Mouse (Mus musculus) G1E (cell line): ENCODE results near the gene 4930507D05Rik. TPM values are rescaled to one million over a fixed set of nuclear protein-coding genes. Genes with fewer than 3 reads are reported as not detected.
"Not testable (repeated sequence)": the region's sequence is repeated elsewhere in the genome, so short reads cannot be mapped to it uniquely, and the experiment has no call there.

ENCODE experiments used
- ATAC-seq: 2 replicates; pipeline ENCODE4 v1.8.0; 2016; ENCODE audit warnings: mild to moderate bottlenecking; ENCODE audit not compliant: insufficient number of reproducible peaks, poor library complexity, low FRiP score, severe bottlenecking; ENCODE audit errors: extremely low read depth
- DNase-seq: peaks from one replicate; pipeline ENCODE4 v3.0.0; 2012; ENCODE audit warnings: low spot score
- H3K27me3 ChIP-seq: 2 replicates; pipeline ENCODE4 v1.6.1; 2012; ENCODE audit warnings: mild to moderate bottlenecking, low read length, inconsistent platforms; ENCODE audit not compliant: insufficient read depth
- H3K36me3 ChIP-seq: replicated peaks from 2 replicates; pipeline ENCODE3; 2012; ENCODE audit warnings: mild to moderate bottlenecking, inconsistent platforms
- H3K4me1 ChIP-seq: 2 replicates; pipeline ENCODE4 v1.6.1; 2012; ENCODE audit warnings: low read depth, low read length, inconsistent platforms, mixed read lengths; ENCODE audit not compliant: insufficient read depth
- H3K4me3 ChIP-seq: 2 replicates; pipeline ENCODE4 v1.5.1; 2012; ENCODE audit warnings: low read depth, mild to moderate bottlenecking, inconsistent platforms, low read length, moderate library complexity, mixed read lengths
- H3K9me3 ChIP-seq: replicated peaks from 2 replicates; pipeline ENCODE4 v1.6.1; 2012; ENCODE audit warnings: inconsistent platforms
- CTCF ChIP-seq: IDR thresholded peaks from 2 replicates; pipeline ENCODE4 v1.5.1; 2012; ENCODE audit warnings: low read depth, low read length, inconsistent platforms, mixed read lengths
- GATA1 ChIP-seq: IDR thresholded peaks from 2 replicates; pipeline ENCODE4 v1.6.1; 2012; ENCODE audit warnings: borderline replicate concordance, low read length, inconsistent platforms, mixed read lengths
- GATA2 ChIP-seq: IDR thresholded peaks from 2 replicates; pipeline ENCODE4 v1.6.1; 2012; ENCODE audit warnings: low read depth, low read length, inconsistent platforms, borderline replicate concordance
- POLR2AphosphoS5 ChIP-seq: IDR thresholded peaks from 2 replicates; pipeline ENCODE4 v1.6.1; 2012; ENCODE audit warnings: low read depth, low read length, inconsistent platforms; ENCODE audit not compliant: insufficient replicate concordance
- TAL1 ChIP-seq: conservative IDR thresholded peaks from 2 replicates; pipeline ENCODE4 v1.6.1; 2012; ENCODE audit warnings: low read depth, low read length, inconsistent platforms, mixed read lengths
- polyA plus RNA-seq: library from polyadenylated mRNA; stranded (reverse); fragments of >175 nt; gene quantifications from 2 replicates; pipeline ENCODE4 v1.2.3, GENCODE M21; 2012
- total RNA-seq, 2 experiments: library from RNA; stranded (forward) in 1 of 2; stranded (reverse) in 1 of 2; fragments of 200-1000 nt in 1 of 2; fragments of >200 nt in 1 of 2; fragmentation: Nextera tagmentation in 1 of 2; gene quantifications; 2 replicates each; pipeline ENCODE4 v1.2.3; 2014 to 2017

The 4930507D05Rik gene
- total and polyA plus RNA-seq, 3 experiments: 0.07 to 0.27 TPM; not detected in 1

GRCm38 (mm10) chr10:62488266-62488665 is 39.0 kb downstream of the 4930507D05Rik start:
- DNase-seq (no peak), ATAC-seq (no peak)
- peaks cover 3% of the 10 kb centered on the region for H3K36me3 ChIP-seq
- no peaks in the 10 kb centered on the region for H3K27me3 ChIP-seq
- H3K9me3 ChIP-seq: no peaks in the 10 kb centered on the region
- no peak overlapping the region for H3K4me3 ChIP-seq
- TF ChIP-seq POLR2AphosphoS5 (no peak), TAL1 (no peak), GATA1 (no peak), CTCF (no peak), GATA2 (no peak)
- H3K4me1 ChIP-seq: peaks cover 10% of the 10 kb centered on the region; the same call in 1 of the 2 replicates

- H3K36me3 ChIP-seq: not testable (repeated sequence)
Measured at GRCm38 (mm10) chr10:62491681-62492080, 42.4 kb downstream of the 4930507D05Rik start.

DNA sequence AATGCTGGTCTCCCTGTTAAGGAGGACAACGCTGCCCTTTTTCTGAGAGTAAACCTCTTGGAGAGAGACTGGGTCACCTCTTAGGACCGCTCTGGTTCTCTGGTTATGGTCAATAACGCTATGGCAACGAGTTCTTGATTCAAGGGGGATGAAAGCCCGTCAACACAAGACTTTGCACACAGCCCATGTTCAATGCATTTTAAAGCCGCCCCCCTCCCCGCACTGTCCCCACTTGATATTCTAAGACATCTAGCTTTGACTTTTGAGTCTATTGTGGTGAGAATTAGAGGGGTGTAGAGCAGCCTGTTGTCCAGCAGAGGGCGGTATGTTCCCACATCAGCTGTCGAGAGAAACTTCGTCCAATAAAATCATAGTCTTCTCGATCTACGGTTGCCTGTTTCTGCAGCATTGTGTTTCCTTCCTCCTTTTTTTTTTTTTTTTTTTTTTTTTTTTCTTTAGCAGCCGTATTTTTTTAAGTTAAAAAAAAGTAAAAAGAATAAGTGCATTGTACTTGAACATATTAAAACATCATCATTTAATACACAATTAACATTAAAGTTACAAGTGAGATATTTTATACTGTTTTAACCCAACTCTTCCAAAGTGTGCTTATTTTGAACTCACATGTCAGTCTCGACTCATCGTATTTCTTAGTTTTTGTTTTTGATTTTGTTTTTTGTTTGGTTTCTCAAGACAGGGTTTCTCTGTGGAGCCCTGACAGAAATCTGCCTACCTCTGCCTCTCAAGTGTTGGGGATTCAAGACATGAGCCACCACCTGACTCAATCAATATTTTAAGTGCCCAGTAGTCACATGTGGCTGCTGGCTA is 51.0 kb downstream of the 4930507D05Rik start:
- no peak overlapping the region for H3K4me3 ChIP-seq

More at GRCm38 (mm10) chr10:62491681-62492080, 42.4 kb downstream of the 4930507D05Rik start:
- ATAC-seq, H3K4me1 ChIP-seq, DNase-seq, H3K27me3 ChIP-seq, H3K4me3 ChIP-seq, H3K9me3 ChIP-seq: not testable (repeated sequence)

More for the DNA sequence above, 51.0 kb downstream of the 4930507D05Rik start:
- Histone ChIP-seq H3K9me3 (no peaks in the 10 kb centered on the region), H3K27me3 (no peaks in the 10 kb centered on the region), H3K4me1 (peaks cover 32% of the 10 kb centered on the region), H3K36me3 (peaks cover 8% of the 10 kb centered on the region)
- TF ChIP-seq POLR2AphosphoS5 (no peak), TAL1 (no peak), GATA2 (no peak), GATA1 (no peak), CTCF (peak; percentile 52; the same call in 1 of the 2 replicates)
- no peak; the same call in 1 of the 2 replicates for ATAC-seq
- DNase-seq: peak; percentile 18

Other genes with a start within 250 kb of the 4930507D05Rik start
- 8.2 and 10.2 TPM in 2 replicates for gene Tspan15, start 218.2 kb upstream of the 4930507D05Rik start, total RNA-seq (2014; fragmentation: Nextera tagmentation)
- gene Tspan15, start 218.2 kb upstream of the 4930507D05Rik start, total RNA-seq (2017): 1.9 TPM in 2 replicates
- gene Tspan15, start 218.2 kb upstream of the 4930507D05Rik start, polyA plus RNA-seq: 1.5 and 1.7 TPM in 2 replicates
- 0.45 TPM in 1 of 2 replicates, not detected in the other for gene Tacr2, start 197.1 kb upstream of the 4930507D05Rik start, total RNA-seq (2014; fragmentation: Nextera tagmentation)
- gene Tacr2, start 197.1 kb upstream of the 4930507D05Rik start, total RNA-seq (2017): 0.06 TPM in 1 of 2 replicates, not detected in the other
- gene Tacr2, start 197.1 kb upstream of the 4930507D05Rik start, polyA plus RNA-seq: 0.03 TPM in 1 of 2 replicates, not detected in the other
- 116 and 119 TPM in 2 replicates for gene Hk1, start 69.6 kb upstream of the 4930507D05Rik start, total RNA-seq (2014; fragmentation: Nextera tagmentation)
- 205 and 245 TPM in 2 replicates for gene Hk1, start 69.6 kb upstream of the 4930507D05Rik start, total RNA-seq (2017)
- 444 and 447 TPM in 2 replicates for gene Hk1, start 69.6 kb upstream of the 4930507D05Rik start, polyA plus RNA-seq
- not detected in 2 replicates for gene Hkdc1, start 27.0 kb upstream of the 4930507D05Rik start, total RNA-seq (2014; fragmentation: Nextera tagmentation)
- 0.05 and 0.06 TPM in 2 replicates for gene Hkdc1, start 27.0 kb upstream of the 4930507D05Rik start, total RNA-seq (2017)
- 0.02 TPM in 1 of 2 replicates, not detected in the other for gene Hkdc1, start 27.0 kb upstream of the 4930507D05Rik start, polyA plus RNA-seq
- 24.1 and 34.2 TPM in 2 replicates for gene Supv3l1, start 249 bp downstream of the 4930507D05Rik start, total RNA-seq (2014; fragmentation: Nextera tagmentation)
- 26.4 and 27.0 TPM in 2 replicates for gene Supv3l1, start 249 bp downstream of the 4930507D05Rik start, total RNA-seq (2017)
- gene Supv3l1, start 249 bp downstream of the 4930507D05Rik start, polyA plus RNA-seq: 14.2 and 23.0 TPM in 2 replicates
- 63.4 and 79.5 TPM in 2 replicates for gene Vps26a, start 37.3 kb downstream of the 4930507D05Rik start, total RNA-seq (2014; fragmentation: Nextera tagmentation)
- gene Vps26a, start 37.3 kb downstream of the 4930507D05Rik start, total RNA-seq (2017): 134 and 165 TPM in 2 replicates
- gene Vps26a, start 37.3 kb downstream of the 4930507D05Rik start, polyA plus RNA-seq: 5.1 and 10.3 TPM in 2 replicates
- gene Srgn, start 78.0 kb downstream of the 4930507D05Rik start, total RNA-seq (2014; fragmentation: Nextera tagmentation): 700 and 806 TPM in 2 replicates
- 437 and 463 TPM in 2 replicates for gene Srgn, start 78.0 kb downstream of the 4930507D05Rik start, total RNA-seq (2017)
- gene Srgn, start 78.0 kb downstream of the 4930507D05Rik start, polyA plus RNA-seq: 18.3 and 92.7 TPM in 2 replicates
- 51.4 and 51.5 TPM in 2 replicates for gene Kif1bp, start 129.0 kb downstream of the 4930507D05Rik start, total RNA-seq (2014; fragmentation: Nextera tagmentation)
- 60.1 and 60.9 TPM in 2 replicates for gene Kif1bp, start 129.0 kb downstream of the 4930507D05Rik start, total RNA-seq (2017)
- 10.9 and 14.9 TPM in 2 replicates for gene Kif1bp, start 129.0 kb downstream of the 4930507D05Rik start, polyA plus RNA-seq
- gene Ddx21, start 152.8 kb downstream of the 4930507D05Rik start, total RNA-seq (2014; fragmentation: Nextera tagmentation): 77.7 and 85.9 TPM in 2 replicates
- gene Ddx21, start 152.8 kb downstream of the 4930507D05Rik start, total RNA-seq (2017): 66.7 and 81.1 TPM in 2 replicates
- gene Ddx21, start 152.8 kb downstream of the 4930507D05Rik start, polyA plus RNA-seq: 68.0 and 74.3 TPM in 2 replicates
- 67.5 and 76.6 TPM in 2 replicates for gene Ddx50, start 201.7 kb downstream of the 4930507D05Rik start, total RNA-seq (2014; fragmentation: Nextera tagmentation)
- gene Ddx50, start 201.7 kb downstream of the 4930507D05Rik start, total RNA-seq (2017): 54.3 and 58.0 TPM in 2 replicates
- 34.5 and 35.4 TPM in 2 replicates for gene Ddx50, start 201.7 kb downstream of the 4930507D05Rik start, polyA plus RNA-seq